ENCODE assay signal across 17 mouse cellular contexts in genomic region chr5:116496717-116497116, GRCm38 (mm10).
"Had no signal": no experiment of that assay in that cellular context is flagged by ENCODE, and none has a peak within 500 bp of the region (broad histone marks: within the 10 kb centered on the region; RNA-seq: fewer than 3 reads in every experiment).

No protein-coding gene starts in this region.

- H3K4me3 ChIP-seq: left cerebral cortex, adult 2 months; limb, embryonic 12.5 days; limb, embryonic 15.5 days; midbrain, embryonic 12.5 days; midbrain, embryonic 15.5 days; myocyte; stomach, embryonic 15.5 days had no signal

- H3K9ac ChIP-seq: limb, embryonic 12.5 days; limb, embryonic 15.5 days; liver, embryonic 14.5 days; liver, postnatal 0 days; lung, embryonic 14.5 days; midbrain, embryonic 12.5 days; midbrain, embryonic 15.5 days; stomach, embryonic 15.5 days had no signal

- H3K27me3 ChIP-seq: limb, embryonic 12.5 days; midbrain, embryonic 12.5 days; midbrain, embryonic 15.5 days; stomach, embryonic 15.5 days had no signal

- H3K9me3 ChIP-seq: limb, embryonic 12.5 days; limb, embryonic 15.5 days; midbrain, embryonic 12.5 days; midbrain, embryonic 15.5 days; stomach, embryonic 15.5 days had no signal

- DNase-seq: layer of hippocampus, postnatal 36 days; left cerebral cortex, postnatal 4 days; liver, postnatal 0 days; lung, embryonic 14.5 days; lung, postnatal 36 days; right cerebral cortex, postnatal 25 days; spleen, adult 18-20 months; thymus, postnatal 25 days had no signal

- H3K4me2 ChIP-seq: limb, embryonic 12.5 days; limb, embryonic 15.5 days; liver, embryonic 11.5 days; lung, embryonic 14.5 days; midbrain, embryonic 12.5 days; midbrain, embryonic 15.5 days; stomach, embryonic 15.5 days had no signal

- H3K4me1 ChIP-seq: limb, embryonic 15.5 days; stomach, embryonic 15.5 days had no signal

- H3K27ac ChIP-seq: left cerebral cortex, adult 2 months; limb, embryonic 12.5 days; limb, embryonic 15.5 days; liver, embryonic 14.5 days; midbrain, embryonic 12.5 days; midbrain, embryonic 15.5 days; stomach, embryonic 15.5 days had no signal

- ATAC-seq: liver, postnatal 0 days; midbrain, embryonic 15.5 days had no signal

- H3K36me3 ChIP-seq: limb, embryonic 12.5 days; limb, embryonic 15.5 days; midbrain, embryonic 12.5 days; midbrain, embryonic 15.5 days; stomach, embryonic 15.5 days had no signal
